Comparison of ENCODE assay signal across 8 mouse cellular contexts in genomic region chr5:25041307-25041706, GRCm38 (mm10). TPM values are rescaled to one million over a fixed set of nuclear protein-coding genes. Genes with fewer than 3 reads are reported as not detected.
A peak's percentile ranks its signal among the peaks of the same experiment; 100 is the strongest.
DNase-seq lines count a peak whose midpoint lies in the region; ATAC-seq and TF ChIP-seq lines count a peak whose summit lies in the region.
"Had no signal": no experiment of that assay in that cellular context is flagged by ENCODE, and none has a peak within 500 bp of the region (broad histone marks: within the 10 kb centered on the region; RNA-seq: fewer than 3 reads in every experiment).

No protein-coding gene starts in this region.

- peak; percentile 44 for TF ChIP-seq CTCF in E14TG2a.4 (conservative IDR thresholded peaks at IDR 0.05; ENCODE audit: low read length)
- peak; percentile 49; the same call in 1 of the 2 replicates for TF ChIP-seq CTCF in lung, embryonic 14.5 days (IDR thresholded peaks at IDR 0.05; ENCODE audit: low read depth)

- no peak overlapping the region for H3K4me3 ChIP-seq in kidney, embryonic 16.5 days (ENCODE audit: low read length)
- no peak overlapping the region for H3K4me3 ChIP-seq in E14TG2a.4 (replicated peaks; ENCODE audit: low read length)
- no peak overlapping the region for H3K4me3 ChIP-seq in lung, embryonic 14.5 days (ENCODE audit: low read depth, low read length)
- no peak overlapping the region for H3K4me3 ChIP-seq in hindbrain, embryonic 12.5 days

- 48% methylated on average over 5 of the region's 5 CpGs for WGBS in kidney, embryonic 16.5 days
- WGBS in lung, embryonic 14.5 days = 37% methylated on average over 5 of the region's 5 CpGs
- 43% methylated on average over 5 of the region's 5 CpGs for WGBS in hindbrain, embryonic 12.5 days

- no peak overlapping the region for H3K9ac ChIP-seq in kidney, embryonic 16.5 days (replicated peaks; ENCODE audit: low read length)
- no peak overlapping the region for H3K9ac ChIP-seq in lung, embryonic 14.5 days
- H3K9ac ChIP-seq in hindbrain, embryonic 12.5 days = no peak overlapping the region

- no peak overlapping the region for H3K4me2 ChIP-seq in kidney, embryonic 16.5 days (replicated peaks; ENCODE audit: low read depth, low read length)
- no peak overlapping the region for H3K4me2 ChIP-seq in lung, embryonic 14.5 days
- no peak overlapping the region for H3K4me2 ChIP-seq in hindbrain, embryonic 12.5 days (replicated peaks)

- peak; percentile 65 for DNase-seq in kidney, postnatal 10 days
- peak; percentile 31 for DNase-seq in R1 (ENCODE audit: low read depth, low spot score)
- DNase-seq in lung, embryonic 14.5 days = peak; percentile 60
- DNase-seq in c-Kit-positive CD71-positive TER-119-positive erythroid progenitor cells, embryonic 14.5 days (ENCODE audit: low spot score) = no peak

- H3K27me3 ChIP-seq in kidney, embryonic 16.5 days (ENCODE audit: insufficient read depth, low read length) = no peaks in the 10 kb centered on the region
- H3K27me3 ChIP-seq in E14TG2a.4 (ENCODE audit: insufficient read depth, low read length) = no peaks in the 10 kb centered on the region
- no peaks in the 10 kb centered on the region for H3K27me3 ChIP-seq in lung, embryonic 14.5 days (ENCODE audit: insufficient read depth, low read length)
- no peaks in the 10 kb centered on the region for H3K27me3 ChIP-seq in hindbrain, embryonic 12.5 days

- H3K9me3 ChIP-seq in kidney, embryonic 16.5 days (ENCODE audit: low read length) = no peaks in the 10 kb centered on the region
- no peaks in the 10 kb centered on the region for H3K9me3 ChIP-seq in E14TG2a.4 (ENCODE audit: low read length)
- no peaks in the 10 kb centered on the region for H3K9me3 ChIP-seq in lung, embryonic 14.5 days (ENCODE audit: low read depth, low read length)
- no peaks in the 10 kb centered on the region for H3K9me3 ChIP-seq in hindbrain, embryonic 12.5 days (replicated peaks)

- no peak for ATAC-seq in kidney, embryonic 16.5 days (ENCODE audit: low FRiP score, low TSS enrichment)
- ATAC-seq in lung, embryonic 14.5 days (ENCODE audit: insufficient read depth) = no peak
- no peak for ATAC-seq in hindbrain, embryonic 12.5 days (ENCODE audit: low FRiP score)
- ATAC-seq: midbrain, embryonic 16.5 days had no signal

- H3K4me1 ChIP-seq in kidney, embryonic 16.5 days (ENCODE audit: insufficient read depth, low read length) = no peaks in the 10 kb centered on the region
- H3K4me1 ChIP-seq in E14TG2a.4 (replicated peaks; ENCODE audit: low read depth, low read length) = no peaks in the 10 kb centered on the region
- H3K4me1 ChIP-seq in lung, embryonic 14.5 days (ENCODE audit: insufficient read depth) = no peaks in the 10 kb centered on the region
- no peaks in the 10 kb centered on the region for H3K4me1 ChIP-seq in hindbrain, embryonic 12.5 days

- no peak overlapping the region for H3K27ac ChIP-seq in kidney, embryonic 16.5 days (ENCODE audit: low read length)
- H3K27ac ChIP-seq in lung, embryonic 14.5 days (ENCODE audit: low read depth) = no peak overlapping the region
- H3K27ac ChIP-seq in hindbrain, embryonic 12.5 days = no peak overlapping the region

- H3K36me3 ChIP-seq in kidney, embryonic 16.5 days (ENCODE audit: insufficient read depth, low read length) = no peaks in the 10 kb centered on the region
- H3K36me3 ChIP-seq in E14TG2a.4 (ENCODE audit: insufficient read depth, low read length) = no peaks in the 10 kb centered on the region
- H3K36me3 ChIP-seq in lung, embryonic 14.5 days (ENCODE audit: insufficient read depth) = no peaks in the 10 kb centered on the region
- no peaks in the 10 kb centered on the region for H3K36me3 ChIP-seq in hindbrain, embryonic 12.5 days

RNA-seq across cellular contexts. Expression of gene Prkag2, which starts 59.1 kb away (rescaled TPM):
- polyA plus RNA-seq in kidney, embryonic 16.5 days (2015; fragmentation: Nextera tagmentation; extraction: Ambion mirVana) = 43.4 and 45.9 TPM in 2 replicates
- polyA plus RNA-seq in lung, embryonic 14.5 days (2014; fragmentation: Nextera tagmentation; extraction: Ambion mirVana) = 25.6 and 29.1 TPM in 2 replicates
- polyA plus RNA-seq in hindbrain, embryonic 12.5 days (2016; fragmentation: Nextera tagmentation; extraction: Ambion mirVana) = 56.7 and 62.9 TPM in 2 replicates
